Mouse (Mus musculus): ENCODE results near the gene Col4a3. TPM values are rescaled to one million over a fixed set of nuclear protein-coding genes. Genes with fewer than 3 reads are reported as not detected.

Col4a3 gene
- polyA plus RNA-seq, 1 experiment from 2014 or later: 0.12 TPM

DNA sequence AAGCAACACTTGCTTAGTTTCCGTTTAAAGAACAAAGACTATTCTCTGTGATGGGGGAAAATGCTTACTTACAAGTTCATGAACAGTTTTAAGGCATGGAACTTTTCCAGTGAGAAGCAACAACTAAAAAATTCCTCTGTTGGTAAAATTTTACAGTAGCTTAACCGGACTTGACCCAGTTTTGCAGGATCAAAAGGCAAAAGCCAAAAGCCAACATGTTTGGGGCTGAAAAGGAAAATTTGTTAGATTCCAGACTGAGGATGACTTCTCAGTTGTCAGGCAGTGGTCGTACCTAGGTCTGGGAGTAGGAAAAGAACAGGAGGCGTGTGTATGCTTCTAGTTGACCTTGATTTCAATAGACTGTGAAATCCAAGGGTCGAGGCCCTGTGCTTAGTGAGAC, 31.3 kb downstream of the Col4a3 start:
- WGBS: 78% methylated on average over 5 of the region's 5 CpGs
- no peak overlapping the region for H3K27ac ChIP-seq (replicated peaks)
- no peaks in the 10 kb centered on the region for H3K27me3 ChIP-seq (replicated peaks; ENCODE audit: low read depth, poor library complexity, severe bottlenecking)
- no peaks in the 10 kb centered on the region for H3K4me1 ChIP-seq
- H3K4me3 ChIP-seq: no peak overlapping the region
- no peaks in the 10 kb centered on the region for H3K36me3 ChIP-seq (replicated peaks)
- DNase-seq (ENCODE audit: low spot score): no peak
- H3K9me3 ChIP-seq: no peaks in the 10 kb centered on the region

DNA sequence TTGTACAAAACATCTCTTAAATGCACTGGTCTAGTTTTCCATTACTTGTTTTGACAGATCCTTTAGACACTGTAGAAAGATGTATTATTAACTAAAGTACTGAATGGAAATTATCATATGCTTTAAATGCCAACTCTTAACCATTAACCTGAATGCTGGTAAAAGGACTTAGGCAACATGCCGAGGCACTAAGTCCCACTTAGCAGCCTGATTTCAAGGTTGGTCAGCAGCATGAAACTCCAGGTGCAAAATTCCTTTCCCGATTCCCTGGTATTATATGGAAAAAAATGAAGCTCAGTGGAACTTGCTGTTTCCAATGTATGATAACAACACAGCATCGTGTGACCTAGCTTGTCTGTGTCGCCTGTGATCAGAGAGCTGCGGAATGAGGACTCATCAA, 31.9 kb downstream of the Col4a3 start:
- WGBS: 91% methylated on average over 5 of the region's 5 CpGs
- no peak for DNase-seq (ENCODE audit: low spot score)
- Histone ChIP-seq H3K9me3 (no peaks in the 10 kb centered on the region), H3K27ac (replicated peaks) (no peak overlapping the region), H3K4me3 (no peak overlapping the region), H3K36me3 (replicated peaks) (no peaks in the 10 kb centered on the region), H3K27me3 (replicated peaks; ENCODE audit: low read depth, poor library complexity, severe bottlenecking) (no peaks in the 10 kb centered on the region), H3K4me1 (no peaks in the 10 kb centered on the region)

DNA sequence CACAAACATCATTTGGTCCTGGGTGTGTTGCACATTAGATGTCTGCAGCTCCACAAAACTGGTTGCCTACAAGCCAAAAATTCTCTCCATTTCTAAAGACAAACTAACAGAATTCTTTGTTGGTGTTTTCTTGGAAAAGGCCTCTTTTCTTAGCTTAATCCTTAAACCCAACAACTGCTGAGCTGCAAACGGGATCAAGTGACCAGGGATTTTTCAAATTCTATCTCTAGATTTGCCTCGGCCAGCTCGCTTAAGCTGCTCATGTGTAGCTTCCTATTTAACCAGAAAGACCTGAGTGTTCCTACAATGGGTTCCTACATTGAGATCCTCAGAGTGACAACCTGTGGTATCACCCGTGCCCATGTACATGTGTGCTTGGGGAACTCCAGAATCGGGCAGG, 33.3 kb downstream of the Col4a3 start:
- H3K27me3 ChIP-seq (replicated peaks; ENCODE audit: low read depth, poor library complexity, severe bottlenecking): no peaks in the 10 kb centered on the region
- H3K4me1 ChIP-seq: no peaks in the 10 kb centered on the region
- 77% methylated on average over 5 of the region's 5 CpGs for WGBS
- no peaks in the 10 kb centered on the region for H3K36me3 ChIP-seq (replicated peaks)
- H3K27ac ChIP-seq (replicated peaks): no peak overlapping the region
- no peaks in the 10 kb centered on the region for H3K9me3 ChIP-seq
- no peak for DNase-seq (ENCODE audit: low spot score)
- H3K4me3 ChIP-seq: no peak overlapping the region

DNA sequence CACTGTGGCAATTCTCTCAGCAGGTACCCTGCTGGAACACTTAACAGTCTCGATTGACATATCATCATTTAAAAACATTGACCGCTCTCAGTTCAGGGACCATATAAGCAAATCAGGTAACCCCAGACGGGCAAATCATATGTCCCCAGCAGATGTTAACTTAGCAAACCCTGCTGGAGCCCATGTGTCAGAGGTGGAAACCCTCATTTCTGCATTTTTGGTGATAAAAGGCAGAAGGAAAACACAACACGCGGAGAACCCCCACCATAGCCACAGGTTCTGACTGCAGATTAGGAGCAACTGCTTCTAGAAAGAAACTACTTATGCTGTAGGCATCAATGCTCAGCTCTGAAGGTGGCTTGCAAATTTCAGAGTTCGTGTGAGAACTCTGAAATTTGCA, 38.2 kb downstream of the Col4a3 start:
- Histone ChIP-seq H3K27ac (replicated peaks) (no peak overlapping the region), H3K4me3 (no peak overlapping the region), H3K4me1 (no peaks in the 10 kb centered on the region), H3K27me3 (replicated peaks; ENCODE audit: low read depth, poor library complexity, severe bottlenecking) (no peaks in the 10 kb centered on the region), H3K9me3 (no peaks in the 10 kb centered on the region), H3K36me3 (replicated peaks) (no peaks in the 10 kb centered on the region)
- WGBS: 82% methylated on average over 6 of the region's 6 CpGs
- DNase-seq (ENCODE audit: low spot score): no peak

DNA sequence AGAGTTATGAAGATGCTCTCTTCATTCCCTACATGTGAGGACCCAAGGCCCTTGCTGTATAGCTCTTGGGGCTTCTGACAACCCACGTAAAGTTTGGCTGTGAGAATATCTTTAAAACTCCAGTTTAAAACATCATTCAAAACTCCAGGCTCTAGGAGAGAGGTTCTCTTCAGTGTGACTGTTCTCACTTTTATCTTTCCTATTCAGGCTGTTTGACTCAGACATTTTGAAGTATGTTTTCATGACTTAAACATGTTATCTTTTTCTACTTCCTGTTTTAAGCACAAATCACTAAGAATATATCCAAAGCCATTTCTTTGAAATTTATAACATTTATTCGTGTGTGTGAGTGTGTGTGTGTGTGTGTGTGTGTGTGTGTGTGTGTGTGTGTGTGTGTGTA, 38.8 kb downstream of the Col4a3 start:
- Histone ChIP-seq H3K4me3 (no peak overlapping the region), H3K36me3 (replicated peaks) (no peaks in the 10 kb centered on the region), H3K27ac (replicated peaks) (no peak overlapping the region), H3K4me1 (no peaks in the 10 kb centered on the region), H3K27me3 (replicated peaks; ENCODE audit: low read depth, poor library complexity, severe bottlenecking) (no peaks in the 10 kb centered on the region), H3K9me3 (no peaks in the 10 kb centered on the region)
- 76% methylated on average over 2 of the region's 2 CpGs for WGBS
- no peak for DNase-seq (ENCODE audit: low spot score)

DNA sequence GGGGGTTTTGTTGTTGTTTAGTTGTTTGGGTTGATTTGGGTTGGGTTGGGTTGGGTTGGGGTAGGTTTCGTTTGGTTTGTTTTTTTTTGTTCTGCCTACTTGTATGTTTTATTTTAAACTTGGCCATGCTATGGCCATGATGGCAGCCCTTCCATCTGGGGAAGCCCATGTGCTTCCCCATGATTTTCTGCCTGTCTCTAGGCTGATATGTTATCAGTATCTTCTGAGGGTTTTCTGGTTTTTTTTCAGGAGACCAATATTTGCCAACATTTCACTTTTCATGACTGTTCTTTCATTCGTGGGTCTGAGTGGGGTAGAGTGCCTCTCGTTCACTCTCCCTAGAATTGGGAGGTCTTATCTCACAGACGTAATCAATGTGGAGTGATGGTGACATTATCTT, 40.9 kb downstream of the Col4a3 start:
- 85% methylated on average over 4 of the region's 4 CpGs for WGBS
- no peaks in the 10 kb centered on the region for H3K9me3 ChIP-seq
- H3K27me3 ChIP-seq (replicated peaks; ENCODE audit: low read depth, poor library complexity, severe bottlenecking): no peaks in the 10 kb centered on the region
- H3K27ac ChIP-seq (replicated peaks): no peak overlapping the region
- H3K4me1 ChIP-seq: no peaks in the 10 kb centered on the region
- H3K36me3 ChIP-seq (replicated peaks): no peaks in the 10 kb centered on the region
- no peak overlapping the region for H3K4me3 ChIP-seq
- no peak for DNase-seq (ENCODE audit: low spot score)

DNA sequence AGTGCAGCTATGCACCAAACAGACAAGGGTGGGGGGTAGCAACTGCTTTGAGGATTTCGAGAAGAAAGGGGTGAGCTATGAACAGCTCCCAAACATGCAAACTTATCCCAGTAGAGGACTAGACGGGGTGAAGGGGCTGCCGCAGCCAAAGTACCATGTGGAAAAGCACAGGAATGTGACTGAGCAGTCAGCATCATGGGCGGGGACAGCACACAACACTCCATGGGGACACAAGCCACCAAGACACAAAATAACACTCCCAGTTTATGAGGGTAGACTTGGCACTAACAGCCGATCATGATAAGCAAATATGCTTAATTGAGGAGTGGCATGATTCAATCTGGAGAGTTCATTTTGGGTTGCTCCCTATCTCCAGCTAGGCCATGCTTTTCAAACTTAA, 42.8 kb downstream of the Col4a3 start:
- 87% methylated on average over 5 of the region's 5 CpGs for WGBS
- Histone ChIP-seq H3K36me3 (replicated peaks) (no peaks in the 10 kb centered on the region), H3K4me1 (no peaks in the 10 kb centered on the region), H3K9me3 (no peaks in the 10 kb centered on the region), H3K27me3 (replicated peaks; ENCODE audit: low read depth, poor library complexity, severe bottlenecking) (no peaks in the 10 kb centered on the region), H3K27ac (replicated peaks) (no peak overlapping the region), H3K4me3 (no peak overlapping the region)
- no peak for DNase-seq (ENCODE audit: low spot score)

DNA sequence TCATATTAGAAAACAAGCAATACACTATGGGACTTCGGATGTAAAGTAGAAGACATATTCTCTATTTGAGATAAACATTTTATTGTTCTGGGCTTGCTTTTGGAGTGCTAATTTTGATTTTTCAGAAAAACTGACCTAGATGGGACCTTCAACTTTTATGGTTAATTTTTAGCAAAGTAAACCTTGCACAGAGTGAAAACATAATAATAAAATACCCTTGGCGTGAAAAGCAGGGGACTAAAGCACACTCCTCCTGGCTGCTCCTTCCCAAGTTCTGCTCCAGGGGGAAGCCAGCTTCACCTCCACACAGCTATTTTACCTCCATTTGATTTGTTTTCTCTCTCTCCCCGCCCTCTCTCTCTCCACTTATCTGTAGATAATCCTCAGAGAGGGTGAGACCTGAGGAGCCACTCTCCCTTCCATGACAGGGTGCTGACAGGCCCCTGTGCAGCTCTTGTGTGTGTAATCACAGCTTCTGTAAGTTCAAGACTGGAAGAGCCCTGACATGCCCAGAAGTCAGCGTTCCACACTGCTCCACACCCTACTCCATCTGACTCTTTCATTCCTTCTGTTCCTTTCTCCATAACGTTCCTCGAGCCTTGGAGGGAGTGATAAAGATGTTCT, 44.6 kb downstream of the Col4a3 start:
- WGBS: 75% methylated on average over 6 of the region's 6 CpGs
- H3K27ac ChIP-seq (replicated peaks): no peak overlapping the region
- no peak for DNase-seq (ENCODE audit: low spot score)
- H3K4me3 ChIP-seq: no peak overlapping the region
- H3K36me3 ChIP-seq (replicated peaks): no peaks in the 10 kb centered on the region
- no peaks in the 10 kb centered on the region for H3K9me3 ChIP-seq
- no peaks in the 10 kb centered on the region for H3K4me1 ChIP-seq
- no peaks in the 10 kb centered on the region for H3K27me3 ChIP-seq (replicated peaks; ENCODE audit: low read depth, poor library complexity, severe bottlenecking)

DNA sequence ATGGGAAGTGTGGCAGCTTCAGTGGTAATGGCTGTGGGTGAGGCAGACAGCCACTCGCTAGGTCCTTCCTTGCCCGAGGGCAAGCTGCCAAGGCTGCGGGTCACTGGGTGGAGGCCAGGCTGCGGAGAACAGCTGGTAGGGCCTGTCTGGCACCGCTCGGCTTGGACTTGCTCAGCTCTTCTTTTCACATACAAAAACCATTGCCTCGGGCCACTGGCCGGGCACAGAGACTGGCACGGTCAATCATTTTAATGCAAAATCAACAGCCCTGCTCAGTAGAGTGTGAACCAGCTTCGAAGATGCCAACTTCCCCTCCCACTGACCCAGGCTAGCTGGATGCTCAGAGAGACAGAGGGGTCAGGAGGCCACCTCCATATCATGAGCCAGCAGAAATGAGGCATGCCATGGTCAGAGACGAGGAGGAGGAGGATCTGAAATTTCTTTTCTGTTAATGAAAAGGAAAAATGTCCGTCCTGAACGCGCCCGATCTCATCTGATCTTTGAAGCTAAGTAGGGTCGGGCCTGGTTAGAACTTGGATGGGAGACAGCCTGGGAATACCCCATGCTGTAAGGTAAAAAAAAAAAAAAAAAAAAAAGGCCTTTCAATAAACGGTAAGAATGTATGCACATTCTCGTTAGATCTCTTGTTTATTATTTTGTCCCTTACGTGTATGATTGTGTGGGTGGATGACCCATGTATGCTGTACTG, 48.0 kb downstream of the Col4a3 start:
- Histone ChIP-seq H3K27me3 (replicated peaks; ENCODE audit: low read depth, poor library complexity, severe bottlenecking) (no peaks in the 10 kb centered on the region), H3K27ac (replicated peaks) (no peak overlapping the region), H3K9me3 (no peaks in the 10 kb centered on the region), H3K4me3 (no peak overlapping the region), H3K4me1 (no peaks in the 10 kb centered on the region), H3K36me3 (replicated peaks) (no peaks in the 10 kb centered on the region)
- 87% methylated on average over 19 of the region's 19 CpGs for WGBS
- DNase-seq (ENCODE audit: low spot score): no peak

DNA sequence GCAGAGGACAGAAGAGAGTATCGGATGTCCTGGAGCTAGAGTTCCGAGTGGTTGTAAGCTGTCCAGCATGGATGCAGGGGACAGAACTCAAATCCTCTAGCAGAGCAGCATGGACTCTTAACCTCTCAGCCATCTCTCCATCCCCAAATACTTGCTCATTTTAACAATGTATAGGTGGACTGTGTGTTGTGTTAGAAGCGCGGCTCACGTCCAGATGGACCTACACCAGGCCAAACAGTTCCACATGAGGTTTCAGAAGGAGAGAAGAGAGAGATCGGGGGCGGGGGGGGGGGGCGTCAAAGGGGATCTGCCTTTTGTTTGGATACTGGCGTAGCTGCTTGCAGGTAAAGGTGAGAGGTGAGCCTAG, 48.5 kb downstream of the Col4a3 start:
- Histone ChIP-seq H3K36me3 (replicated peaks) (no peaks in the 10 kb centered on the region), H3K4me1 (no peaks in the 10 kb centered on the region), H3K27me3 (replicated peaks; ENCODE audit: low read depth, poor library complexity, severe bottlenecking) (no peaks in the 10 kb centered on the region), H3K27ac (replicated peaks) (no peak overlapping the region), H3K4me3 (no peak overlapping the region), H3K9me3 (no peaks in the 10 kb centered on the region)
- no peak for DNase-seq (ENCODE audit: low spot score)
- WGBS: 87% methylated on average over 9 of the region's 9 CpGs

DNA sequence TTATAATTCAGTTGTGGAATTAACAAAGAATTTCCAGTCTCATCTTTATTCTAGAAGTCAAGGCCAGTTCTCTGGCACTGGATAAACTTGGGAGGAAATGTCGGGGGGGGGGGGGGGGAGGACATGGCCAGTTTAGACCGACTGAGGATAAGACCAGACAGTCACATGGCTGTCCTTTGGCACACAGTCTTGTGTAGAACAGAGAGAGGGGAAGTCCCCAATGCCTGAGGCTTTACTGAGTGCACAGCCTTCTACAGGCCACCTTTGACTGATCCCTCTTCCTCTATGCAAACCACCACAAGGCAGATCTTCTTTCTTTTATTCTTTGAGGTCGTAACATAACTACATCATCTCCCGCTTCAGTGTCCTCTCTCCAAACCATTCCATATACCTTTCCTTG, 49.6 kb downstream of the Col4a3 start:
- no peaks in the 10 kb centered on the region for H3K4me1 ChIP-seq
- H3K36me3 ChIP-seq (replicated peaks): no peaks in the 10 kb centered on the region
- no peak overlapping the region for H3K27ac ChIP-seq (replicated peaks)
- H3K9me3 ChIP-seq: no peaks in the 10 kb centered on the region
- 79% methylated on average over 4 of the region's 4 CpGs for WGBS
- no peaks in the 10 kb centered on the region for H3K27me3 ChIP-seq (replicated peaks; ENCODE audit: low read depth, poor library complexity, severe bottlenecking)
- no peak overlapping the region for H3K4me3 ChIP-seq
- no peak for DNase-seq (ENCODE audit: low spot score)

DNA sequence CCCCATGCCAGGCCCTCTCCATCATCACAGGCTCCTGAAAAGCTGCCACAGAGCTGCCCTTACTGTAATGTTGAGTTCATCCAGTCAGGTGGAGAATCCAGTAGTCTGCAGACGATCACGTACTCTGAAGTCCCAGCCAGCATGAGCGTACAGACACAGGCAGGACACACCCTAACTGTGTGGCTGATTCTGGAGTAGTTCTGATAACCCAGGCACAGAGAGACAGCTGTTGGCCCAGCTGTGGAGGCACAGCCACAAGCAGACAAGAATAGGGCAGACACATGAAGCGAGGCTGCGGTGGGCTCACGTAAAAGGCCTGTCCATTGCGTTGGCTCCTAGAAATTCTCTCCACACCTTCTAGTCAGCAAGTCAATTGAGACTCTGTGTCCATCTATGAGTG, 50.7 kb downstream of the Col4a3 start:
- Histone ChIP-seq H3K4me1 (no peaks in the 10 kb centered on the region), H3K27me3 (replicated peaks; ENCODE audit: low read depth, poor library complexity, severe bottlenecking) (no peaks in the 10 kb centered on the region), H3K36me3 (replicated peaks) (no peaks in the 10 kb centered on the region), H3K27ac (replicated peaks) (no peak overlapping the region), H3K4me3 (no peak overlapping the region), H3K9me3 (no peaks in the 10 kb centered on the region)
- 94% methylated on average over 7 of the region's 7 CpGs for WGBS
- DNase-seq (ENCODE audit: low spot score): no peak

DNA sequence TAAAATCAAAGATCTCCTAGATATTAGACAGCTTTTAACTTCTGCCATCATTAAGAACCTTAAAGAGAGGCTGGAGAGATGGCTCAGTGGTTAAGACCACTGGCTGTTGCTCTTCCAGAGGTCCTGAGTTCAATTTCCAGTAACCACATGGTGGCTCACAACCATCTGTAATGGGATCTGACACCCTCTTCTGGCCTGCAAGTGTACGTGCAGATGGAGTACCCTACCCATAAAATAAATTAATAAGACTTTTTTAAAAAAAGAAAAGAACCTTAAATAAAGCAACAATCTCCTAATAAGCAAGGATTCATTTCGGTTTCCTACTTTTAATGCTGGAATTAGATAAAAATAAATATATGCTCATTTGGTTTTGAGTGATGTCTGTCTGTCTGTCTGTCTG, 51.7 kb downstream of the Col4a3 start:
- Histone ChIP-seq H3K27ac (replicated peaks) (no peak overlapping the region), H3K4me3 (no peak overlapping the region), H3K4me1 (no peaks in the 10 kb centered on the region), H3K27me3 (replicated peaks; ENCODE audit: low read depth, poor library complexity, severe bottlenecking) (no peaks in the 10 kb centered on the region), H3K9me3 (no peaks in the 10 kb centered on the region), H3K36me3 (replicated peaks) (no peaks in the 10 kb centered on the region)
- WGBS: 83% methylated on average over 2 of the region's 2 CpGs
- DNase-seq (ENCODE audit: low spot score): no peak
